Mouse (Mus musculus) liver, embryonic 14.5 days (tissue): ENCODE data around the gene Cldn2.

Experiments
- CTCF ChIP-seq: IDR thresholded peaks from 2 replicates; pipeline ENCODE4 v1.5.1; 2016; ENCODE audit warnings: antibody characterized with exemption, low read depth, control low read depth
- EP300 ChIP-seq: IDR thresholded peaks from 2 replicates; pipeline ENCODE4 v1.6.1; 2016; ENCODE audit warnings: antibody characterized with exemption, low read depth

- no peak for TF ChIP-seq CTCF
- TF ChIP-seq EP300, result no peak
Measured at GRCm38 (mm10) chrX:139854795-139855194, 54.2 kb downstream of the Cldn2 start.
